Mouse (Mus musculus): ENCODE measurements at regions not wholly inside any gene's neighbourhood (a gene's known extent, or its start where the extent isn't known, plus 50 kb on each side); places are given as distances from the start of the nearest gene placed in this dataset.
A peak's percentile ranks its signal among the peaks of the same experiment; 100 is the strongest.
"Not testable (repeated sequence)": the region's sequence is repeated elsewhere in the genome, so short reads cannot be mapped to it uniquely, and the experiment has no call there.

- DNase-seq (ENCODE audit: low spot score), result no peak
Measured at GRCm38 (mm10) chr7:129689464-129689863, 97.8 kb downstream of the Wdr11 start.

- no peak for DNase-seq (ENCODE audit: low spot score)
Measured at GRCm38 (mm10) chr7:129690868-129691267, 99.2 kb downstream of the Wdr11 start.

GRCm38 (mm10) chr7:129691619-129692071 lies 100.0 kb downstream of the Wdr11 start:
- no peak for DNase-seq (ENCODE audit: low spot score)

- no peak for DNase-seq (ENCODE audit: low spot score)
Measured at GRCm38 (mm10) chr7:129693635-129694034, 102.0 kb downstream of the Wdr11 start.

GRCm38 (mm10) chr7:129694168-129694567 lies 102.5 kb downstream of the Wdr11 start:
- DNase-seq (ENCODE audit: low spot score), result no peak

- no peak for DNase-seq (ENCODE audit: low spot score)
Measured at GRCm38 (mm10) chr7:129699931-129700570, 108.4 kb downstream of the Wdr11 start.

- DNase-seq (ENCODE audit: low spot score), result peak; percentile 24
Measured at GRCm38 (mm10) chr7:129727559-129727958, 135.9 kb downstream of the Wdr11 start.

GRCm38 (mm10) chr7:129729709-129730238 lies 138.1 kb downstream of the Wdr11 start:
- DNase-seq (ENCODE audit: low spot score), result no peak

GRCm38 (mm10) chr7:129730785-129731352 lies 139.2 kb downstream of the Wdr11 start:
- DNase-seq (ENCODE audit: low spot score), result peak; percentile 7

- no peak for DNase-seq (ENCODE audit: low spot score)
Measured at GRCm38 (mm10) chr7:129742657-129743056, 151.0 kb downstream of the Wdr11 start.

- DNase-seq (ENCODE audit: low spot score), result no peak
Measured at GRCm38 (mm10) chr7:129743955-129744666, 152.4 kb downstream of the Wdr11 start.

- no peak for DNase-seq (ENCODE audit: low spot score)
Measured at GRCm38 (mm10) chr7:129746639-129747038, 155.0 kb downstream of the Wdr11 start.

GRCm38 (mm10) chr7:129750936-129751335 lies 159.3 kb downstream of the Wdr11 start:
- no peak for DNase-seq (ENCODE audit: low spot score)

GRCm38 (mm10) chr7:129754737-129755136 lies 163.1 kb downstream of the Wdr11 start:
- no peak for DNase-seq (ENCODE audit: low spot score)

- peak; percentile 33 for DNase-seq (ENCODE audit: low spot score)
Measured at GRCm38 (mm10) chr7:129756138-129756537, 164.5 kb downstream of the Wdr11 start.

- DNase-seq (ENCODE audit: low spot score), result no peak
Measured at GRCm38 (mm10) chr7:129759848-129760247, 168.2 kb downstream of the Wdr11 start.

- no peak for DNase-seq (ENCODE audit: low spot score)
Measured at GRCm38 (mm10) chr7:129760386-129760785, 168.7 kb downstream of the Wdr11 start.

- no peak for DNase-seq (ENCODE audit: low spot score)
Measured at GRCm38 (mm10) chr7:129763754-129764153, 172.1 kb downstream of the Wdr11 start.

- DNase-seq (ENCODE audit: low spot score), result no peak
Measured at GRCm38 (mm10) chr7:129764456-129764970, 172.8 kb downstream of the Wdr11 start.

GRCm38 (mm10) chr7:129765681-129766080 lies 174.0 kb downstream of the Wdr11 start:
- DNase-seq (ENCODE audit: low spot score), result no peak

- DNase-seq (ENCODE audit: low spot score), result no peak
Measured at GRCm38 (mm10) chr7:129766087-129766834, 174.6 kb downstream of the Wdr11 start.

GRCm38 (mm10) chr7:129769673-129770072 lies 178.0 kb downstream of the Wdr11 start:
- DNase-seq (ENCODE audit: low spot score), result not testable (repeated sequence)
